Mouse (Mus musculus) CD4-positive, CD25-positive, alpha-beta regulatory T cell (primary cell): ENCODE measurements around the gene Lbx2. TPM values are rescaled to one million over a fixed set of nuclear protein-coding genes. Genes with fewer than 3 reads are reported as not detected.

ENCODE experiments used
- polyA plus RNA-seq: library from polyadenylated mRNA; unstranded; fragments of 100-300 nt; shearing (Covaris generic); gene quantifications from one replicate; pipeline ENCODE4 v1.2.1, GENCODE M21; 2017

The Lbx2 gene
- polyA plus RNA-seq: 0.22 TPM

GRCm38 (mm10) chr6:83086121-83087035 is at the start of gene Lbx2:
TSS of gene Lbx2 (plus strand) at chr6:83086367.

GRCm38 (mm10) chr6:83054074-83054851 is 31.9 kb upstream of the Lbx2 start, which contains the start of gene Aup1:
TSS of gene Aup1 (plus strand) at chr6:83054521.

DNA sequence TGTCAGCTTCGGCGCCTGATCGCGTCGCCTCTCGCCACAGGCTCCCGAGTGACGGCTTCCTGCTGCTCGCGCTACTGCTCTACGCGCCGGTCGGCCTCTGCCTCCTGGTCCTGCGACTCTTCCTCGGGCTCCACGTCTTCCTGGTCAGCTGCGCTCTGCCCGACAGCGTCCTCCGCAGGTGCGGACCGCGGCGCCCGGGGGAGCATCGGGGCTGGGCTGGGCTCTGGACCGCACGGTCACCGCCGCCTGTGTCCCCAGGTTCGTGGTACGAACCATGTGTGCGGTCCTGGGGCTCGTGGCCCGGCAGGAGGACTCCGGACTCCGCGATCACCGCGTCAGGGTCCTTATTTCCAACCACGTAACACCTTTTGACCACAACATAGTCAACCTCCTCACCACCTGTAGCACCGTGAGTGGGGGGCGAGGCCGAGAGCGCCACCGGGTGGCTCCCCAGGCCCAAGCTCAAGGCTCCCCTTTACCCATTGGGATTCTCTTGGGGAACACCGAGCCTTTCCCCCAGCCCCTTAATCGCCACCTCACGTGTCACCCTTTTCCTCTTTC is 31.2 kb upstream of the Lbx2 start, which contains the start of gene Htra2:
Gene Htra2, minus strand, starts transcription at position 403 of the 561 bp plus-strand sequence.

GRCm38 (mm10) chr6:83057790-83058189 is 28.4 kb upstream of the Lbx2 start, which contains the start of gene Dqx1:
TSS of gene Dqx1 (plus strand) at chr6:83057844.

DNA sequence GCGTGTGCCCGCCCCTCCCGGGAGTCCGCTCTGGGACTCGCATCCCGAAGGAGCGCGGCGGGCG is 16.1 kb upstream of the Lbx2 start, which contains the start of gene Tlx2:
Gene Tlx2, minus strand, starts transcription at position 47 of the 64 bp plus-strand sequence.

GRCm38 (mm10) chr6:83077630-83078323 is 8.4 kb upstream of the Lbx2 start, which contains the start of gene Pcgf1:
TSS of gene Pcgf1 (plus strand) at chr6:83077869.

DNA sequence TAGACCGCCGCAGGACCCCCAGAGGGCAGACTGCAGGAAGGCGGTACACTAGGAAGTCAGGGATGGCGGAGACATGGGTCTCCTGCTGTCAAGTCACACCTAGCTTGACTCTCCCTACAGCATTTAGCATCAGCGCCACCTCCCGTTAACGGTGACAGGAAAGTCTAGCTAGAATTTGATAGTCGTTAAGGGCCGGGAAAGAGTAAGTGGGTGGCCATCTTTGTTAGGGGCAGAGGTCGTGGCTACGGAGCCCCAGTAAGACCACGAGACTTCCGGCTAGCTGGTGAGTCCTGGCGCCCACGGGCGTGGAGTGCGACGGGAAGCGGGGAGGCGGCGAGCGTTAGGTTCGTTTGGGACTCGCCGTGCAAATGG is 15.1 kb downstream of the Lbx2 start, which contains the start of the genes Ccdc142 and Gm42688:
Gene Ccdc142, plus strand, starts transcription at position 286 of the 372 bp plus-strand sequence.
Gene Gm42688, plus strand, starts transcription at position 302 of the 372 bp plus-strand sequence.

DNA sequence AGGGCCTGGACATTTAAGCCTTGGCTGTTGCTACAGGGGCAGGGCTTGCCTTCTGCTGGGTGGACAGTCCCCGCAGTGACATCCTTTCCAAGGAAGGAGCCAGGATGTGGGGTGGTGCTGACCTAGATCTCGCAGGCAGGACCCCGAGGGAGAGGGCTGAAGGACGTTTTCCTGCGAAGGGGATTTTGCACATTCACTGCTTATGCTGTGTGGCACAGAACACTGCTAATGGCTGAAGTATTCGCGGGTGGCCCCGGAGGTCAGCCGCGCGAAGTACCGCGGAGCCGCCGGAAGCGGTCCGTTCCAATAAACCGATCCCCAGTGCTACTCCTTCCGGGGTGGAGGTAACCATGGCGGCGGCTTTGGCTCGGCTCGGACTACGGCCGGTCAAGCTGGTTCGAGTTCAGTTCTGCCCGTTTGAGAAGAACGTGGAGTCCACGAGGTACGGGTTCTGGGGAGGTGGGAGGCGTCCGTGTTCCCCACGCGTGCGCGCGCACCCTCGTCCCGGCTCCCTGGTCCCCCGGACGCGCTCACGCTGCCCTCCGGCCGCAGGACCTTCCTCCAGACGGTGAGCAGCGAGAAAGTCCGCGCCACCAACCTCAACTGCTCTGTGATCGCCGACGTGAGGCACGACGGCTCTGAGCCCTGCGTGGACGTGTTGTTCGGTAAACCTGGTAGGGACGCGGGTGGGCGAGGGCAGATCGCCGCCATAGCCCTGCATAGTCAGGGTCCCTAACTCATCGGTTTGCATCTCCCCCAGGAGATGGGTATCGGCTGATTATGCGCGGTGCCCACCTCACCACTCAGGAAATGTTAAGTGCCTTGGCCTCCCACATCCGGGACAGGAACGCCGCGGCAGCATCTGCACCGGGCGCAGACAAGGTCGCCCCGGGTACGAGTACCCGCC is 22.8 kb downstream of the Lbx2 start, which contains the start of gene Mrpl53:
Gene Mrpl53, plus strand, starts transcription at position 279 of the 907 bp plus-strand sequence.

DNA sequence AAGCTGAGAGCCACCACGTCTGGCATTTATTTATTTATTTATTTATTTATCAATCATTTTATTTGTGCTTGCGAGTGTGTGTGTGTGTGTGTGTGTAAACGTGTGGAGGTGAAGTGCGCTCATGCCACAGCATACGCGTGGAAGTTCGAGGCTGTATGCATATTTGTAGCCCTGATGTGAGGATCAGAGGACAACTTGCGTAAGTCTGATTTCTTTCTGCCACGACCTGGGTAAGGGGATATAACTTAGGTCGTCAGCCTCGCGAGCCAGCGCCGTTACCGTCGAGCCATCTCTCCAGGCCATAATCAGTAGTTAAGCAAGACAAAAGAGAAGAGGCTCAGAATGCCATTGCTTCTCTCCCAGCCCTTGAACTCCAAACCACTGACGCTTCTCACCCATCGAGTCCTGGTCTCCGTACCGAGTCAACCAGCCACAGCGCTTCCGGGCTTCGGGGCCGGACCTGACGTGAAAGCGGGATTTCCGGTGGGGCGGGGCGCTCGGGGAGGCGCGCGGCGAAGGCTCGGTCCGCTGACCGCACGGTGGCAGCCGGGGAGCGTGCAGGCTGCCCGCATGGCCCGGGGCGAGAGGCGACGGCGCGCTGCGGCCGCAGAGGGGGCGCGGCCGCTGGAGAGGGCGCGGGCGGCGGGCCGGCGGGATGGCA is 29.0 kb downstream of the Lbx2 start, which contains the start of gene Mogs:
Gene Mogs, plus strand, starts transcription at position 486 of the 661 bp plus-strand sequence.

DNA sequence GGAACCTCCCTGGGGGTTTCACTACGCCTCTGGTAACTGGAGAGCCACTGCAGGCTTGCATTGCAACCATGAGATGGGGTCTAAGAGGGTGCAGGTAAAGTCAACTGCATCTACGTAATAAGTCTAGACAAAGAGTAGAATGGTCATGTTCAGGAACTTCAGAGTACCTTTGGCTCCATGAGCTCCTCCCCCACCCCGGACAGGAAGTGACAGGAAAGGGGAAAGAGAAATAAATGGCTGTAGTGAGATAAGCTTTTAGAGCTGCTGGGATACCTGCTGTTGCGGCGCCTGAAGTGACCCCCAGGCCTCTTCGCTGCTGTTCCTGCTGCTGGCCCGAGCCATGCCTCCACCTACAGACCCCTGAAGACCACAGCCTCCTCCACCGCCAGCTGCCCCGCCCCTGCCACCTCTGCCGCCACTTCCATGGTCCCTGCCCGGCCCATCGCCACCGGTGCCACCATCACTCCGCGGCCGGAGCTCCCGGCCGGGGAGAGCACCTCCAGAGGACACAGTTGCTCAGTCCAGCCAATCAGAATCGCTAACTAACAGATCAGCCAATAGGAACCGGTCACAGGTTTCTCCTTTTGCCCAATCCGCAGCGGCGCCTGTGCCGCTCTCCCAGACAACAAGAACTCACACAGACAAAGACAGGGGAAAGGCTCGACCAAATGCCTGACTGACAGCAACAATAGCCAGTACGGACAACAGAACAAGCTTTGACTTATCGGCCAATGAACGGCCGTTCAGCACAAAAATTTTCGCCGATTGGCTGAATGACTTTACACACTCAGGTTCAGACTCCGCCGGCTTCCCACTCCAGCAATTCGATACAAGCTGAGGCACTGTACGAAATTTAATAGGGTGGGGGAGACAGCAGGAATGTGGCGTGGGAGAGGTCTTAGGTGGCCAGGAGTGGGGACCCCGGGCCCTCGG is 35.0 kb downstream of the Lbx2 start, which contains the start of gene Wbp1:
Gene Wbp1, minus strand, starts transcription at position 630 of the 933 bp plus-strand sequence.

GRCm38 (mm10) chr6:83125331-83125730 is 39.2 kb downstream of the Lbx2 start, which contains the start of gene Ino80b:
TSS of gene Ino80b (minus strand) at chr6:83125431.

DNA sequence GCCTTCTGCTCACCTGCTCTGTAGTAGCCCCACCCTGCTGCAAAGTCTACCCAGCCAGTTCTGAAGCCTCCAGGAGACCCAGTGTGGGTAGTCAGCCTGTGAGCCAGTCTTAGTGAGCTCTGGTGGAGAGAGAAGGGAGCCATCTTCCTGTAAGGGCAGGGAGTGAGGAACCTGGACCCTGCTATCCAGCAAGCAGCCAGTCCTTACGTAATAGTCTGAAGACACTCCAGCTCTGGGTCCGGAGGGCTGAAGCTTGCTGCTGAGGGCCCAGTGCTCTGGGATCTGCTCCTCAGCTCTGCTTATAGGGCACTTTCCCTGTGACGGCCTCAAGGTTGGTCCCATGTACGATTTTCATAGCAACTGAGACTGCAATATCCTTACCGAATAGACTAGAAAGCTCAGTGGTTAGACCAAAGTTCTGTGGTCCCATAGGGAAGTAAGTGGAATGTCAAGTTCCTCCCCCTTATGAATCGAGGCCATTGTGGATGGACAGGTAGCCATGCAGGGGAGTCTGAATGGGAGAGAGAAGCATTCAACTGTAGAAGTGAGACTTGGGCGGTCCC is 48.9 kb downstream of the Lbx2 start, which contains the start of gene Rtkn:
Gene Rtkn, plus strand, starts transcription at position 513 of the 563 bp plus-strand sequence.

Other genes starting within 250 kb of the Lbx2 start
- 5.8 TPM for gene Sema4f, start 146.6 kb upstream of the Lbx2 start, polyA plus RNA-seq
- gene M1ap, start 139.5 kb upstream of the Lbx2 start, polyA plus RNA-seq: 0.60 TPM
- 46.0 TPM for gene Dok1, start 52.9 kb upstream of the Lbx2 start, polyA plus RNA-seq
- 0.32 TPM for gene Loxl3, start 52.2 kb upstream of the Lbx2 start, polyA plus RNA-seq
- gene Aup1, start 31.8 kb upstream of the Lbx2 start, polyA plus RNA-seq: 474 TPM
- gene Htra2, start 31.1 kb upstream of the Lbx2 start, polyA plus RNA-seq: 68.6 TPM
- gene Dqx1, start 28.5 kb upstream of the Lbx2 start, polyA plus RNA-seq: 2.6 TPM
- 0.12 TPM for gene Tlx2, start 16.1 kb upstream of the Lbx2 start, polyA plus RNA-seq
- 39.7 TPM for gene Pcgf1, start 8.5 kb upstream of the Lbx2 start, polyA plus RNA-seq
- 9.6 TPM for gene Ccdc142, start 15.2 kb downstream of the Lbx2 start, polyA plus RNA-seq
- 14.8 TPM for gene Gm42688, start 15.2 kb downstream of the Lbx2 start, polyA plus RNA-seq
- gene Mrpl53, start 22.7 kb downstream of the Lbx2 start, polyA plus RNA-seq: 56.1 TPM
- gene Mogs, start 29.1 kb downstream of the Lbx2 start, polyA plus RNA-seq: 129 TPM
- gene Wbp1, start 35.2 kb downstream of the Lbx2 start, polyA plus RNA-seq: 66.9 TPM
- 50.5 TPM for gene Ino80b, start 39.1 kb downstream of the Lbx2 start, polyA plus RNA-seq
- 0.84 TPM for gene Rtkn, start 49.1 kb downstream of the Lbx2 start, polyA plus RNA-seq
- 0.57 TPM for gene Wdr54, start 70.0 kb downstream of the Lbx2 start, polyA plus RNA-seq
- gene 1700003E16Rik, start 70.0 kb downstream of the Lbx2 start, polyA plus RNA-seq: not detected
- 83.8 TPM for gene Dctn1, start 79.6 kb downstream of the Lbx2 start, polyA plus RNA-seq
- 0.39 TPM for gene Slc4a5, start 133.5 kb downstream of the Lbx2 start, polyA plus RNA-seq
- 72.1 TPM for gene Mthfd2, start 239.5 kb downstream of the Lbx2 start, polyA plus RNA-seq
- gene Mob1a, start 239.6 kb downstream of the Lbx2 start, polyA plus RNA-seq: 160 TPM